Mouse (Mus musculus): ENCODE measurements around the gene Cyp2u1.

DNA sequence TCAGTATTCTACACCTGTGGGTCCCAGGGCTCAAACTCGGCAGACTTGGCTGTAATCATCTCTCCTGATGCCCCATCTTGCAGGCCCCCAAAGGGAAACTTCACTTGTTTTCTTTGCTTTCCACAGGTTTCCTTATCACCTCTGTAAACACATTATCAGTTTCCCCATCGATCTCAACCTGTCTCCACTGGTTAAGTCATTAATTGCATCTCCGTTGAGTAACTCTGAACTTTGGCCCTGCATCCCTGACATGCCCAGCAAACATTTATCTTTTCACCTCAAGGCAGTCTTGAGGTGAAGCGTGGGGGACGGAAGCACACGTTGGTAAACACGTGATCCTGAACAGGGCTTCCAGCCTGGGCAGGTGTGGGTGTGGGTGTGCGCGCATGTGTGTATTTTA is 9.3 kb upstream of the Cyp2u1 start:
- TF ChIP-seq CTCF (IDR thresholded peaks at IDR 0.05; ENCODE audit: extremely low read depth, insufficient read depth, insufficient read length, insufficient replicate concordance) (no peak), POLR2A (IDR thresholded peaks at IDR 0.05; ENCODE audit: low read depth, low read length) (no peak)
